Mouse (Mus musculus) thymus, postnatal 36 days (tissue): ENCODE data around the gene Mpped2.

Experiments
- DNase-seq, 2 experiments: peaks; one replicate each; pipeline ENCODE4 v3.0.0; 2022; ENCODE audit warnings: mixed read lengths in 2 of 2

The Mpped2 gene

DNA sequence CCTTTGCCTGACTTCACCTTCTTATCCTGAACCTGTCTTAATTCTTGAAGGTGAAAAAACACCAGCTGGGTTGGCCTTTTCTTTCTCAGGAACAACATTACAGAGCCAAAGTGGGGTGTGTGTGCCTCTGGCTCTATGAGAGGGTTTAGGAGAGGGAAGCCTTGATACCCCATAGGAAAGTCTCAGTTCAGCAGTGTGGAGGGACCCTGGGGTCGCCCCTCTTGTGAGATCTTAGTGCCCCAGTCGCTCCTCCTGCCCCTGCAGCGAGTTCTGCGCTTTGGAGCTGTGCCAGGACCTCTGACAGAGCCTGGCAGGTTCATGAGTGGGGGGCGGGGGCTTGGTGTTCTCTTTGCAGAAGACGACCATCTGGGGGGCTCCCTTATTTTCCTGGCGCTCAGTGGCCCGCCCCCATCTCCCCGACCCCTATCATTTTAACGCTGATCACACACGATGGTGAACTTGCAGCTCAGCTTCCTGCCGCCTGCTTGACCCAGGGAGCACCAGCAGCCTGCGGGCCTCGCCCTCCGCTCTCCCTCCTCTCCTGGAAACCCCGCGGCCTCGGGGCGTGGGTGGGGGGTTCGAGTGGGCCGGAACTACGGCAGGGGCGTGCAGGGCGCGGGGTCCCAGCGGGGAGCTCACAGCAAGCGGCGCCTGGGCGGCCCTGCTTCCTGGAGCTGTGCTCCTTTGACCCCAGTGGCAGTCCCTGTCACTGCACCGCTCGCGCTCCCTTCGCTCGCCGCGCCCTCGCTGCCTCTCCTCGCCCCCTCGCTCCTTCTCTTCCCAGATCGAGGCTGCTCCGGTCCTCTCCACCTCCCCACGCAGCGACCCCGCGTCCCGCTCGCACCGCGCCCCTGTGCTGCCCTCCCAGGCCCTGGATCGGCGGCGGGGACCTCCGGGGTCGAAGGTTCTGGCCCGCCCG is at the start of gene Mpped2:
Gene Mpped2, plus strand, starts transcription at position 487 of the 919 bp plus-strand sequence.
- DNase-seq: peak; percentile 27 to 29

DNA sequence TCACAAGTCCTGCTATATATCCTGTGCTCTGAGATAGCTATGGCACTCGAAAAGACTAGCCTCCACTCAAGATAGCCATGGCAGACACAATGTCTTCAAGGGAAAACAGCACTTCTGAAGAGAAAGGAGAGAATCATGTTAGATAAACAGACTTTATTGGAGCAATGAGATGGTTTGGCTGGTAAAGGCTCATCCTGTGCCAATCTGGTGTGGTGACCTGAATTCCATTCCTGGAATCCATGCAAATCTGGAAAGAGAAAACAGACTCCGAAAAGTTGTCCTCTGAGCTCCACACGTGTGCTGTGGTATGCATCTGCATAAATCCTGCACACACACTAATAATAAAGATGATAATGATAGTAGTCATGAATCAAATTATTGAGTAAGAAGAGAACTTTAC is 48.3 kb upstream of the Mpped2 start:
- no peak for DNase-seq

DNA sequence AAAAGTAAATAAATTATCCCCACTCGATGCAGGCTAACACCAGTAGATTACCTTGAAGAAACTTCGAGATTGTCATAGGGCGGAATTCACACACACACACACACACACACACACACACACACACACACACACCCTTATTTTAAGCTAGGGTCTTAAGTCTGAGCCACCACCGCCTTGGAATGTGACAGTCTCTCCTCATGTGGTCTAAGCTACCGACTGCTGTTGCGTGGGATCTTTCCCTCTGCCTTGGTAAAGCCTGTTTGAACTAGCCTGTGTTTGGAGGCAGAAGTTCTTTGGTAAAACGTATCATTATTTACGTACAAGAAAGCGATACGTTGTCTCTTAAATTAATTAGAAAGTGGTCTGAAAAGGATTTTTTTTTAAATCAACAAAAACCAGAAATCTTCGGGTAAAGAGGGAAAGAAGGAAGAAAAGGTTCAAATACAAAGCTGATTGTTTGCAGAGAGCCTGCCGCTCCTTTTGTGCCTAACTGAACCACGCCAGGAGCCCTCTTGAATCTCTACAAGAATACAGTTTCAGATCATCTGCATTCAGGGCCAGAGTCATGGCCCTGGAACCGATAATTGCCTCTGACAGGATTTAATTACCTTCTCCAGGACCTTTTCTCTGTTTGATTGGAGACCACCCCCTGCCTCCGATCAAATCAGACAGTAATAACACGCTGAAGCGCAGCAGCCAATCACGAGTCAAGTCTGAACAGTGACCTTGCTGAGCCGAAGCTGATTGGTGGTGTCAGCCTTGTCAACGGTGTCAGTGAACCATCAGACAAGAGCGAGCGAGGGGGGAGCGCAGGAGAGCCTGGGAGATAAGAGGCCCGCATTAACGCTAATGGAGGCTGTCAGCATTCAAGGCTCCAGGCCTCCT is 43.1 kb upstream of the Mpped2 start:
- peak in 1 of 2 experiments; percentile 4 for DNase-seq

DNA sequence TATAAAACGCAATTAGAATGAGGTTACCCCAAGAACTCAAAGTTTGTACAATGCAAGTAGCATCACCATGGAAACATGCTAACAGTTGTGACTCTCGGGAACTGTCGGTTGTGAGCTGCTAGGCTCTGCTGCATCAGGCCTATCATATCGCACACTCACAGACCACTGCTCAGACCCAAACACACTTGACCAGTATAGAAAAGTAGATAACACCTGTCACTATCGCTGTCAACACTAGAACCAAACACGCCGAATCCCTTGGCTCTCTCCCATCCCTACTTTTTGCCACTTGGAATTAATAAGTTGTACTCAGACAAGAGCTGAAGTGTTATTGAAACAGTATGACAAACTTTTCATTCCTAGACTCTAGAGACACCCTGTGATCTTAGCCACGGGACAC is 40.9 kb upstream of the Mpped2 start:
- no peak for DNase-seq

DNA sequence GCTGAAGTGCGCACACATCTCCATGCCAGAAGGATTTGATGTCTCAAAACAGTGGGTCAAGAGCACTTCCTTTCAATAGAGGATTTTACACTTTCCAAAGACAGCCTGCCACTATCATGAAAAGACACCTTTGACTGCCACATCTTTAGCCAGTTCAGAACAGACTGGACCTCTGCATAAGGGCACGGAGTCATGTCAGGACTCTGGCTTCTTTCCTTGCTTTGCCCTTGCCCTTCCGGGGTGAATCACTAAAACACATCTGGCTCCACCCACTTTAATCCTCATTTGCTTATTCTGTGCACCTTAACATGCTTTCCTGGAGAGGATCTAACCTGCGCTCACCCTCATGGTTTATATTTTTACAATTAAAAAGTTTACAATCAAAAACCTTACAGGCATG is 40.3 kb upstream of the Mpped2 start:
- no peak for DNase-seq

DNA sequence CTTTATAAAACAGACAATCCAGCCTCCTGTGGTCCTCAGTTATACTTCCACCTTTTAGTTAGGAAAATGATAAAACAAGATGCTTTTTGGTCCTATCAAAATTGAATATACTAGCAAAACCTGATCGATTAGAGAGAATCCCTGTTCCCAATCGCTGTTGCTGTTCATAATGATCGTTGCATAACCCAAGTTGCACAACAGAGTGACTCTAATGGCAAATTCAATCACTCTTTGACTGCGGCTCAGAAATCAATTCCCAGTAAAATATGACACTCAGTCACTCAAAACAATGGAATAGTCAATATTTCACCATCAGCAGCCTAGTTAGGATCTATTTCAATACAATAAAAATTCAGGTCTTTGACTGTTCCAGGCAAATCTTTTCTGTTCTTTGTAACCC is 39.8 kb upstream of the Mpped2 start:
- no peak for DNase-seq

DNA sequence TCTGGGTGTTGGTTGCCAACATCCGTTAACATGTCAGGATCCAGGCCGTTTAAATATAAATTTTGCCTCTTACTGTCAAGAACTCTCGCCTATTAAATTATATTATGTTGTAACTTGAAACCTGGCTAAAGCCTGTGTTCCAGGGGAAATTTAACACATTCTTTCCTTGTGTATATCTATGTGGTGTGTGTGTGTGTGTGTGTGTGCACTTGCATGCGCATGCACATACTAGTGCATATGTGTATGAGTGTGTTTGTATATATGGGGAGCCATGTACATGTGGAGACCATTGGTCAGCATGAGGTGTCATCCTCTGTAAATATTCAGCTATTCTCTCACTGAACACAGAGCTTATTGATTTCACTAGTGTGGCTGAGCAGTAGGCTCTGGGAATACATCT is 37.8 kb upstream of the Mpped2 start:
- no peak for DNase-seq

DNA sequence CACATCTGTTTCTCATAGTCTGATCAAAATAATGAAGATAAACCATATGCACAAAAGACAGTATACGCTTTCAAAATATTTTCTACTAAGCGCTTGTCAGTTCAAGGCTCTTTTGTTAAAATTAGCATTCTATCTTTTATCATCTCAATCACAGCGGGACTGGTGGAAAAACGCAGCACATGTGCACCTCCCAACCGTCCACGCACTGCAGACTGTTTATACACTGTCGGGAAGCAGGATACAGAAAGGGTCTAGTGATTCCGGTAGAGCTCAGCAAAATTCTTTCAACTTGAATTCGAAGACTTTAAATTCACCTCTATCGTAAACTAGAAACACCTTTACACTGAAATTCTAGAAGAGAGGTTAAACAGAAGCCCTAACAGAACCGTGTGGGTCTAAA is 27.8 kb upstream of the Mpped2 start:
- DNase-seq: no peak

DNA sequence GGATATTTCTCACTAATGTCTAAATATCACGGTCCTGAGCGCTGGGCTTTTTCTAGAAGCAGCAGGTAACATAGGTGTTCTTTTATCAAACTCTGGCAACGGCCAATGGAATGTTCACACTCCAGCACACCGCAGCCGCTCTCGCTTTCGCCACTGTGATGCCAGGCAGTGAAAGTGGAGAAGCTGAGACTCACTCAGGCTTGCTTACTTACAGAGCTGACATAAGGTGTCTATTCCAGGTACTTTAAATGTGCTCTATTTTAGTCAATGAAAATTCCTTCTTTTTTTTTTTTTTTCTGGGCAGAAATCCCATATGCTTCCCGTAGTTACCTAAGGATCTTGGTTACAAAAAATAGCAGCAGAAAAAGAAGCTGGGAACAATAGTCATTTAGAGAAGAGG is 18.8 kb upstream of the Mpped2 start:
- no peak for DNase-seq

DNA sequence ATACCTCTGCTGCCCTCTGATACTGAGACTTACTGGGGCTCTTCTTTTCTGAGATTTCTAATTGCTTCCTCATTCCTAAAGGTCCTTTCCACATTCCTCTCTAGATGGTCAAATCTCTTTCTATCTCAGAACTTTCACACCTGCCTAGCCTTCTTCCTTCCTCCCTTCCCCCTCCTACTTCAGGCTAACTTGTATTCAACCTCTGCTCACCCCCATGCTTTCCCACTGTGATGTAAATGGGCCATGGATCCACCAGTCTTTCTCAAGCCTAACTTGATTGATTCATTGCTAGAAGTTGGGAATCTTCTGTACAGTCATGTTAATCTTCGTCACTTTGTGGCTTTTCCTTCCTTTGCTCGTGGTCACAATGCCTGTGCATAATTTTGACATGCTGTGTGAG is 15.6 kb upstream of the Mpped2 start:
- DNase-seq: no peak

DNA sequence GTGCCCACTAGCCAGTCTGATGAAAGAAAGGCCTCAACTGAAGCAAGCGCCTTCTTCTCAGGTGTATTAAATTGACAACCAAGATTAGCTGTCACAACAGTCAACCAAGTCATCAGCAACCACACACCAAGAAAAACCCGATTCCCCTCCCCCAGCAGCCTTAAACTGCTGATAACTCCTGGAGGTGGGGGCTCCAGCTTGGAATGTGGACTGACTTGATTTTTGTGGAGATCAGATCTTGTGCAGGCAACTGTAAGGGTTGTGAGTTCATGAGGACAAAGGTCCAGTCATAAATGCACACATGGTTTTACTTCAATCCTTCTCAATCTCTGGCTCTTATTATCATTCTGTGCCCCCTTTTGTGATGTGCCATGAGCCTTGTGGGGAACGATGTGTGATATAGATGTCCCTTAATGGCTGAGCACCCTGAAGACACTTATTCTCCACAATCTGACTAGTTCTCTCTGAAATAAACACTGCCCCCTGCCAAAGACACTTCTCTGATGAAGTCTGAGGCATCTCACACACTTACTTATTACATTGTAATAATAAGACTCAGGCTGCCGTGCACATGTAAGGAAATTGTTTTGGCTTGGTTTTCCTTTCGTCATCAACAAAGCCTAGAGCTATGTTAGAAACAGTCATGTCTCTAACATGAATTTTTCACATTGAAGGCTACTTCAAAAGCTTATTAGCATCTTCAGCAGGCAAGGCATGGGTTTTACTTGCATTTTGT is 13.2 kb upstream of the Mpped2 start:
- DNase-seq: no peak

DNA sequence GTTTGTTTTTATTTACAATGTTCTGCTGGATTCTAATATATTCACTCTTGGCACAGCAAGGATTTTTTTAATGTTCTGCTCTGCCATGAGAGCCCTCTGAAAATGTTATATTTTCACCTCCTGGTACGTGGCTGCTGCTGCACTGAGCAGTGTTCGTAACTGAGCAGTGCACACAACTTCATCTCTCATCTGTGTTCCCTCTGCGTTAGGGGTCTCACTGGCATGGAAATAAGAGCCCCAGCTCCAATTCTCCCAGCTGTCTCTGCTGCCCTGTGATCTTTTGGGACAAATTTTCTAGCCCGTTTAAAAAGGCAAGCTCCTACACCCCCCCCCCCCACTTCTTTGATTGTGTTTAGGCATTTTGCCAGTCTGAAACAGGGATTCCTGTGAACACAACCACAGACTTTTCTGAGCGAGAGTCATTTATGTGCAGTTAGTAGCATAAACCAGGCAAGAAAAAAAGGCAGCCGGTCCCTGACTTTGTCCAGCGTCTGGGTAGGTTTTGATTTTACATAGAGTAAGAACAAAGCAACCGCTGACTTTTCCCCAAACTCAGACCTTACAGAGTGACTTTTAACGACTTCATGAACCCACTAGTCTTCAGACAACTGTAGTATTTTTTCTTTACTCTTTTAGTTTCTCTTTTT is 9.8 kb upstream of the Mpped2 start:
- DNase-seq: no peak

DNA sequence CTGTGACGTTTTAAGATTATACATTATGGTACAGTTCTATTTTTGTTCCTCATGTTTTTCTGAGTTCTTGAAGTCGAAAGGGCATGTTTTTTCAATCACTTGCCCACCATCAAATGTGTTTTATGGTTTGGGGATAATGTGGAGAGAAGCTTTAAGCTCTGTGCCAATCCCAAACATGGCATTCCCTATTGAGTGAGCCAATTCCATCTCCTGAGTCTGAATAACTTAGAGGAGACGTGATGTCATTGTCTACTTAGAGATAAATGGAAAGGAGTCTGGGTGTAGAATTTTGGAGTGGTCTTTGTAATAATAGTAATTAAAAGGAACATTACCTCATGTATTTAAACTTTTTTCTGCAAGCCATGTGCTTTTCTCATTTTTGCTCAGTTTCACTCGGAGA is 9.2 kb upstream of the Mpped2 start:
- DNase-seq: no peak

DNA sequence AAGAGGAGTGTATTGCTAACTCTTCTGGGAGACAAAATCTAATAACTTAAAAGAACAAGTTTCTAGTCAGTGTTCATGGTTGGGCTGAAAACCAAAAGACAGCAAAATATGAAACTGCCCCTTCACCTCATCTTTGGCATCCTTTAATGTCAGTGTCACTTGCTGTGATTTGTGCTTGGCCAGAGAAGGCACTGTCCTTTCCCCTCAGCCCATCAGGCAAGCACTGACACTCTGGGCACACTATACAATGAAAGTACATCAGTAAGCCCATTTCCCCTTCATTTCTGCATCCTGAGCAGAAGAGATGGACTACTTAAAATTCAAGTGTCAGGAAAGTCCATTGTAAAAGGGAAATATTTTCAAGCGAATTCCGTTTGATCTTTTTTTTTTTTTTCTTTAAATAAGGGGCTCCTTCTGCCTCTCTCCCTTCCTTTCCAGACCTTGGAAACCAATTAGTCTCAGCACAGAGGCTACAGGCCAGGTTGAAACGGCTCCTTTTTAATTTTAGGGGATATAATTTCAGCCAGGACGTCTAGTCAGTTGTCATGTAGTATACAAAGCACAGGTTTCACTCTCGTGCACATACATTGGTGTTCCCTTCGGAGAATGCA is 1.2 kb upstream of the Mpped2 start:
- no peak for DNase-seq

DNA sequence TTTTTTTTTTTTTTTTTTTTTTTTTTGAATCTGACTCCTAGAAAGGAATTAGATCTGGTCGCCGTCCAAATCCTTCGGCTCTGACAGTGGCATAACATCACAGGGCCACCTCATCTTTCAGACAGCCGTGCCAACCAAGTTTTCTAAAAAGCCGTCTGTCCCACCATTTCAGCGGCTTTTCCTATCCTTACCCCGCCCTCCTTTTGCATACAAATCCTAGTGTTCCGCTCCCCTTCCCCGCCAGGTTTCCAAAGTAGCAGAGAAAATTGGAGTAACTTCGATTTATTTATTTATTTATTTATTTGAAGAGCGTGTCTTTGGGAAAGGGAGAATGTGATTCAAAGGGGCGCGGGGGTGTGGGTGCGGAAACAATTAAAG is 675 bp upstream of the Mpped2 start:
- DNase-seq: no peak

DNA sequence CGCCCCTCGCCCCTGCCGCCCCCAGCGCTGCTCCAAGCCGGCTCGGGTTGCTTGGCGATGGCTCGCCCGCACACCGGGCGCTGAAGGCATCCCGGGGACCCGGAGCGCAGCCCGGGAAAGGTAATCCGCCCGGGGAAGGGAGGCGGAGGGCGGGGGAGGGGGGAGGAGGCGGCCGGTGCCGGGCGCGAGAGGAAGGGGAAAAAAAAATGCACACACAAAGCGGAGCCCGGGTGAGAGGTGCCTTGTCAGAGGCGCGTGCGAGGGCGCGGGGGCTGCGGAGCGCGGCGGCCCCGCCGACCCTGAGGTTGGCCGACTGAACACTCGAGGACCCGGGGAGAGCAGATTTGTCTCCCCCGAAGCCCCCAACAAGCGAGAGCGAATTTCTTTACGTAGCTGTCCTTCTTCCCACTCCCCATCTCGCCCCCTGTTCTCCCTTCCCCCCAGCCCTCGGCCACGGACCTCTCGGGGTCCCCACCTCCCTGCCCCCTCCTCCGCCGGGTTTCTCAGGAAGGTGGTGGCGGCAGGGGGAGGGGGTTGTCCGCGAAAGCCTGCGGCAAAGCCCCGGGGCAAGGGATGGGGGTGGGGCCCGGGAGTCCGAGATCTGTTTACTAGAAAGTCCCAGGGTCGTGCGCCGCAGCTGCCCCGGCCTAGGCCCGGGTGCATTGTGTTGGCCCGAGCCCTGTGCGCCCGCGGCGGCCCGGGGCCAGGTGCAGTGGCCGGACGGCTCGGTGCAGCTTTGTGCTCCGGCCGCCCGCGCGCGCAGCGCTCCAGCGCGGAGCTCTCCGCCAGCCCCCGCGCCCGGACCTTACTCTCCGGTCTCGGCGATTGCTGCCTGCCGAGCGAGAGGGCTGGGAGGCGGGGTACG is 865 bp downstream of the Mpped2 start:
- peak in 1 of 2 experiments; percentile 12 for DNase-seq

DNA sequence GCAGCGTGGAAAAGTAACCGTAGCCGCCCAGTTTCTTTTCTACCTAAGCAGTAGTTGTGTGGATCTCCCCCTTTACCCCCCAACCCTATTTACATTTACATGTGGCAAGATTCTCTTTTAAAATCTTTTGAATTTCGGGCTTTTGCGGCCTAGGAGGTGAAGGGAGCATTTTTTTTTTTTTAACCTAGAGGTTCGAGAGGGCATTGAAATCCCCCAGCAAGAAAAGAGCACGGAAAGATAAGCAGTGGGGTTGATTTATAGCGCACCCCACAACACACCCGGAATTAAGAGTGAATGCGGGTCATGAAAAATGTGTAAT is 1.5 kb downstream of the Mpped2 start:
- no peak for DNase-seq

DNA sequence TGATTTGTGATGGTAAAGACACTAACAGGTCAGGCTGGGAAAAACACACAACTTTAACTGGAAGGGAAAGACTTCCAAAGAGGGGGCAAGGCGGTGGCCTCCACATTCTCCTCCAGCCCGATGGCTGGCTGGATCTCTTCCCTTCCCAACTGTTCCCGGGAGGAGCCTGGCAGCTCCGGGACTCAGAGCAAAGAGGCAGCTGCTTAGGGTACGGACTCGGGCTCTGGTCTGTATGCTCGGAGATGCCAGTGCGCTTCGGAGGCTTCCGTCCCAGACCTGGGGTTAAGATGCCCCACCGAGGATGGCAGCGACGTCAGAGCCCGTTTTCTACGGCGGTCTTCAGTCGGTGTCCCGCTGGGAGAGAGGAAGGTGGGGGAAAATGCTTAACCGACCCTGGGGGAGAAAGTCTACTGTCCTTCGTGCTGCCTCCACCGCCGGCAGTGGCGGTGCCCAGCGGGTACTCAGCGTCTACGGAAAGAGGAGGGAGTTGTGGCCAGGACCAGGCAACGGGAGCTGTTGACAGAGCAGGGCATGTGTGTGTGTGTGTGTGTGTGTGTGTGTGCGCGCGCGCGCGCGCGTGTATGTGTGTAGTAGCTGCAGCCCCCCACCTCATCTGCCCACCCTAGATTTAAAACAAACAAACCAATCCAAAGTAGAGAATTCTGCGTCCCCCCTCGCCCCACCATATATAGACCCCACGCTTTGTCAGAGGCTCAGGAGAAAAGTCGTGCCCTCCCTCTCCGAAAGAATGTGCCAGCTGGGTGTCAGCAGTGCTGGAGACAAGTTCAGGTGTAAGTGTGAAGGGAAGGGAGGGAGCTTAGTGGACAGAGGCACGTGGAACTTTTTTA is 2.0 kb downstream of the Mpped2 start:
- DNase-seq: no peak

DNA sequence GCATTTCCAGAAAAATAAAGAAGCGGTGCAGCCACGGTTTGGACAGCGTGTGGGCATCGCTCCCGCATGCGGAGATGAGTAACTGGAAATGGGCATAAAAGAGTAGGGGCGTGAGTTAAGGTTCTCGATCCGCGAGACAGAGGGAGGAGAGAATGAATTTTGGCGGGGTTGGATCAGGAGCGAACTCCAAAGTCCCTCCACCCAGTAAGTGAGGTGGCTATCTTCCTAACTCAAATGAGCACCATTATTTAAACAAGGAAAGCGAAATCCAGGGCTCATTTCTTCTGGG is 2.6 kb downstream of the Mpped2 start:
- no peak for DNase-seq

DNA sequence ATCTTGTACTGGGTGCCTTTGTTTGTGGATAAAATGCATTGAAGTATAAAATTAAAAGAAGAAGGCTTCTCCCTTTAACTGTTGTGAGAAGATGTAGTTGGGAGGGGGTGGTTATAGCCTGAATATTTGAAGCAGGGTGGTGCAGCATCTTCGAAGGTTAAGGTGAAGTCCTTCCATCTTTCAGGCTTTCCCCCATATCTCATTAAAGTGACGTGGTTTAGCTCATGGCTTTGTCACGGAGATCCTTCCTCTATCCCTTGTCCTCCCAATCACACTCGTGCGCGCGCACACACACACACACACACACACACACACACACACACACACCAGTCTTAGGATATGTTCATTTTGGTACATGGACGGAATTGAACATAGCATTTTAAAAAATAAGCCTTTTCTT is 3.3 kb downstream of the Mpped2 start:
- DNase-seq: no peak

DNA sequence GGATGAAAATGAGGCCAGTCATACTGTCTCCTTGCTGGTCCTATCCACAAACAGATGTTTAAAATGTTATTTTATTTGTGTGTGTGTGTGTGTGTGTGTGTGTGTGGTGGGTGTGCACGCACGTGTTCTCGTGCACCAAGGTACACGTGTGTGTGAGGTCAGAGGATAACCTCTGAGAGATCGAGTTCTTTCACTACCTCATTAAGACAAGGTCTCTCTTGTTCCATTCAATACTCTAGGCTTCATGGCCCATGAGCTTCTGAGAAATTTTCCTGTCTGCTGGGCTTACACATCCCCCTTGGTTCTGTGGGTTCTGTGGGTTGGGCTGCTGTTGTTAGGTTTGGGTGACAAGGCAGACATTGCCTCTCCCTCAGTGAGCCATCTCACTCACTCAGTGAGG is 12.6 kb downstream of the Mpped2 start:
- DNase-seq: no peak
